Mouse (Mus musculus) neural tube, embryonic 11.5 days (tissue): ENCODE measurements at regions not wholly inside any gene's neighbourhood (a gene's known extent, or its start where the extent isn't known, plus 50 kb on each side); places are given as distances from the start of the nearest gene placed in this dataset. TPM values are rescaled to one million over a fixed set of nuclear protein-coding genes. Genes with fewer than 3 reads are reported as not detected.

Source experiments
- ATAC-seq: fragments of 200-750 bp; cut with Nextera tagmentation; 2 replicates; pipeline ENCODE4 v1.8.0; 2017; ENCODE audit warnings: moderate number of reproducible peaks, mild to moderate bottlenecking, moderate TSS enrichment, moderate library complexity; ENCODE audit not compliant: insufficient read depth, low FRiP score, low TSS enrichment
- DNase-seq: peaks from one replicate; pipeline ENCODE4 v3.0.0-alpha.2; 2015; ENCODE audit warnings: low spot score
- H3K27ac ChIP-seq: fragments of 300-500 bp; sonication (generic); 2 replicates; pipeline ENCODE4 v1.5.1; 2014; ENCODE audit warnings: low read depth, mild to moderate bottlenecking, low read length
- H3K27me3 ChIP-seq: fragments of 300-500 bp; sonication (generic); 2 replicates; pipeline ENCODE4 v1.6.1; 2014; ENCODE audit warnings: mild to moderate bottlenecking, low read length, mixed read lengths; ENCODE audit not compliant: control insufficient read depth, insufficient read depth
- H3K36me3 ChIP-seq: fragments of 300-500 bp; sonication (generic); 2 replicates; pipeline ENCODE4 v1.6.1; 2014; ENCODE audit warnings: mild to moderate bottlenecking, low read length, moderate library complexity, mixed read lengths; ENCODE audit not compliant: control insufficient read depth, insufficient read depth
- H3K4me1 ChIP-seq: fragments of 300-500 bp; sonication (generic); 2 replicates; pipeline ENCODE4 v1.6.1; 2014; ENCODE audit warnings: low read length, mixed read lengths; ENCODE audit not compliant: control insufficient read depth, insufficient read depth
- H3K4me2 ChIP-seq: fragments of 300-500 bp; sonication (generic); 2 replicates; pipeline ENCODE4 v1.6.1; 2014; ENCODE audit warnings: low read depth, mild to moderate bottlenecking, moderate library complexity
- H3K4me3 ChIP-seq: fragments of 300-500 bp; sonication (generic); 2 replicates; pipeline ENCODE4 v1.5.1; 2014; ENCODE audit warnings: low read depth, low read length
- H3K9ac ChIP-seq: fragments of 300-500 bp; sonication (generic); 2 replicates; pipeline ENCODE4 v1.6.1; 2014; ENCODE audit warnings: mild to moderate bottlenecking, low read length
- H3K9me3 ChIP-seq: fragments of 300-500 bp; sonication (generic); 2 replicates; pipeline ENCODE4 v1.6.1; 2016; ENCODE audit warnings: low read length; ENCODE audit not compliant: control insufficient read depth
- WGBS: fragments of 180-500 bp; shearing (Covaris S2); extraction: QIAGEN DNeasy Blood & Tissue Kit; methylation state at CpG from one replicate; pipeline ENCODE4 v1.1.7; 2014; 5-methylcytosine and 5-hydroxymethylcytosine counted together
- microRNA-seq: library from miRNA; unstranded; fragments of <30 nt; microRNA quantifications from one replicate; pipeline ENCODE4, GENCODE M21; 2016

- H3K27ac ChIP-seq: no peak overlapping the region
- H3K36me3 ChIP-seq: no peaks in the 10 kb centered on the region
- no peaks in the 10 kb centered on the region for H3K4me1 ChIP-seq
- H3K4me3 ChIP-seq: no peak overlapping the region
- no peaks in the 10 kb centered on the region for H3K9me3 ChIP-seq
- no peak overlapping the region for H3K4me2 ChIP-seq
- DNase-seq (no peak), ATAC-seq (no peak)
- 78% methylated on average over 3 of the region's 3 CpGs for WGBS
- H3K9ac ChIP-seq: no peak overlapping the region
- no peaks in the 10 kb centered on the region for H3K27me3 ChIP-seq
Observed at GRCm38 (mm10) chr7:53854077-53854476, 981.2 kb upstream of the Luzp2 start.

- WGBS: 83% methylated on average over 2 of the region's 2 CpGs
- Histone ChIP-seq H3K9ac (no peak overlapping the region), H3K27ac (no peak overlapping the region), H3K4me3 (no peak overlapping the region), H3K27me3 (no peaks in the 10 kb centered on the region), H3K36me3 (no peaks in the 10 kb centered on the region), H3K9me3 (no peaks in the 10 kb centered on the region), H3K4me2 (no peak overlapping the region), H3K4me1 (no peaks in the 10 kb centered on the region)
- DNase-seq (no peak), ATAC-seq (peak; percentile 73)
Observed at GRCm38 (mm10) chr7:53872480-53873200, 962.7 kb upstream of the Luzp2 start.

GRCm38 (mm10) chr7:53912992-53913391 lies 922.3 kb upstream of the Luzp2 start:
- Histone ChIP-seq H3K9ac (no peak overlapping the region), H3K27ac (no peak overlapping the region), H3K36me3 (no peaks in the 10 kb centered on the region), H3K4me1 (no peaks in the 10 kb centered on the region), H3K4me2 (no peak overlapping the region), H3K27me3 (no peaks in the 10 kb centered on the region), H3K4me3 (no peak overlapping the region), H3K9me3 (no peaks in the 10 kb centered on the region)
- DNase-seq (no peak), ATAC-seq (no peak)
- 72% methylated on average over 2 of the region's 2 CpGs for WGBS

- H3K27ac ChIP-seq: no peak overlapping the region
- H3K9me3 ChIP-seq: no peaks in the 10 kb centered on the region
- no peaks in the 10 kb centered on the region for H3K36me3 ChIP-seq
- 95% methylated on average over 1 of the region's 1 CpGs for WGBS
- no peaks in the 10 kb centered on the region for H3K27me3 ChIP-seq
- no peak overlapping the region for H3K4me3 ChIP-seq
- no peak overlapping the region for H3K9ac ChIP-seq
- H3K4me2 ChIP-seq: no peak overlapping the region
- no peak for DNase-seq
- no peaks in the 10 kb centered on the region for H3K4me1 ChIP-seq
- ATAC-seq: no peak
Observed at GRCm38 (mm10) chr7:53955654-53956053, 879.6 kb upstream of the Luzp2 start.

- Histone ChIP-seq H3K4me2 (no peak overlapping the region), H3K4me3 (no peak overlapping the region), H3K9me3 (no peaks in the 10 kb centered on the region), H3K4me1 (no peaks in the 10 kb centered on the region), H3K27me3 (no peaks in the 10 kb centered on the region), H3K36me3 (no peaks in the 10 kb centered on the region), H3K27ac (no peak overlapping the region), H3K9ac (no peak overlapping the region)
- ATAC-seq (no peak), DNase-seq (no peak)
Observed at GRCm38 (mm10) chr7:53975480-53975879, 859.8 kb upstream of the Luzp2 start.

GRCm38 (mm10) chr7:53995983-53996382 lies 839.3 kb upstream of the Luzp2 start:
- DNase-seq (no peak), ATAC-seq (no peak)
- Histone ChIP-seq H3K4me3 (no peak overlapping the region), H3K27ac (no peak overlapping the region), H3K36me3 (no peaks in the 10 kb centered on the region), H3K9me3 (no peaks in the 10 kb centered on the region), H3K27me3 (no peaks in the 10 kb centered on the region), H3K4me1 (no peaks in the 10 kb centered on the region), H3K4me2 (no peak overlapping the region), H3K9ac (no peak overlapping the region)

GRCm38 (mm10) chr7:54008684-54009083 lies 826.6 kb upstream of the Luzp2 start:
- no peak for ATAC-seq
- H3K27ac ChIP-seq: no peak overlapping the region
- H3K9me3 ChIP-seq: no peaks in the 10 kb centered on the region
- H3K4me3 ChIP-seq: no peak overlapping the region
- WGBS: 75% methylated on average over 3 of the region's 3 CpGs
- no peak overlapping the region for H3K4me2 ChIP-seq
- no peak overlapping the region for H3K9ac ChIP-seq
- no peaks in the 10 kb centered on the region for H3K4me1 ChIP-seq
- no peak for DNase-seq
- H3K27me3 ChIP-seq: no peaks in the 10 kb centered on the region
- H3K36me3 ChIP-seq: no peaks in the 10 kb centered on the region

Small RNA genes in the stretch of these regions (microRNA-seq; reads per million reads assigned to microRNA genes)
- gene Gm27921 (not detected), gene Mir6238 (not detected)
